Mouse (Mus musculus): ENCODE measurements around the gene Tmem190.
"Not testable (repeated sequence)": the region's sequence is repeated elsewhere in the genome, so short reads cannot be mapped to it uniquely, and the experiment has no call there.

Gene Tmem190

GRCm38 (mm10) chr7:4812303-4813104 is 29.8 kb downstream of the Tmem190 start, which contains the start of gene Ube2s:
Ube2s (minus strand) TSS chr7:4812590.
- in situ Hi-C loops (cut with MboI, MseI): loop anchor here (10.0 kb wide), 1 partner anchor 242 kb away; the partner anchor contains the start of gene Zfp580

- in situ Hi-C loops (cut with MboI, MseI): loop anchor here (10.0 kb wide), 1 partner anchor 242 kb away; the partner anchor contains the start of gene Zfp580
Measured at GRCm38 (mm10) chr7:4813105-4813791, 30.5 kb downstream of the Tmem190 start.

- in situ Hi-C loops (cut with MboI, MseI): loop anchor here (10.0 kb wide), 1 partner anchor 238 kb away; the partner anchor contains the start of gene Zfp580
Measured at GRCm38 (mm10) chr7:4816559-4816958, 33.8 kb downstream of the Tmem190 start.

GRCm38 (mm10) chr7:4820925-4821324 is 38.2 kb downstream of the Tmem190 start:
- in situ Hi-C loops (cut with MboI, MseI): not testable (repeated sequence)

GRCm38 (mm10) chr7:4821690-4822089 is 39.0 kb downstream of the Tmem190 start:
- in situ Hi-C loops (cut with MboI, MseI): no loop called here

GRCm38 (mm10) chr7:4822162-4822907 is 39.6 kb downstream of the Tmem190 start:
- in situ Hi-C loops (cut with MboI, MseI): no loop called here

GRCm38 (mm10) chr7:4825365-4825764 is 42.6 kb downstream of the Tmem190 start:
- in situ Hi-C loops (cut with MboI, MseI): loop anchor here (5.0 kb wide), 1 partner anchor 87 kb away; no protein-coding TSS in a partner anchor

- in situ Hi-C loops (cut with MboI, MseI): no loop called here
Measured at GRCm38 (mm10) chr7:4830476-4830875, 47.7 kb downstream of the Tmem190 start.

All from T-helper 2 cell (primary cell).